Mouse (Mus musculus): ENCODE results near the gene Sema5a. TPM values are rescaled to one million over a fixed set of nuclear protein-coding genes. Genes with fewer than 3 reads are reported as not detected.
A peak's percentile ranks its signal among the peaks of the same experiment; 100 is the strongest.

Sema5a gene
- polyA plus RNA-seq, 1 experiment from 2014 or later, result 3.5 TPM

- no peaks in the 10 kb centered on the region for H3K27me3 ChIP-seq (ENCODE audit: control insufficient read depth, insufficient read depth, low read length)
- no peaks in the 10 kb centered on the region for H3K4me1 ChIP-seq (ENCODE audit: control insufficient read depth, insufficient read depth, low read length)
- H3K4me3 ChIP-seq (ENCODE audit: low read depth, low read length), result no peak overlapping the region
- DNase-seq (ENCODE audit: low spot score, missing footprints), result no peak
- no peaks in the 10 kb centered on the region for H3K36me3 ChIP-seq (ENCODE audit: control insufficient read depth, insufficient read depth, low read length)
- WGBS, result 91% methylated on average over 6 of the region's 6 CpGs
- no peaks in the 10 kb centered on the region for H3K9me3 ChIP-seq (ENCODE audit: control insufficient read depth, low read length)
- H3K27ac ChIP-seq (ENCODE audit: low read depth, low read length), result no peak overlapping the region
- ATAC-seq (ENCODE audit: low FRiP score), result no peak
- no peak overlapping the region for H3K4me2 ChIP-seq
- no peak overlapping the region for H3K9ac ChIP-seq (ENCODE audit: low read length)
Measured at GRCm38 (mm10) chr15:32613718-32614117, 369.1 kb downstream of the Sema5a start.

- ATAC-seq (ENCODE audit: low FRiP score), result no peak
- H3K4me1 ChIP-seq (ENCODE audit: control insufficient read depth, insufficient read depth, low read length), result no peaks in the 10 kb centered on the region
- no peak for DNase-seq (ENCODE audit: low spot score, missing footprints)
- no peaks in the 10 kb centered on the region for H3K36me3 ChIP-seq (ENCODE audit: control insufficient read depth, insufficient read depth, low read length)
- H3K4me2 ChIP-seq, result no peak overlapping the region
- no peak overlapping the region for H3K9ac ChIP-seq (ENCODE audit: low read length)
- no peak overlapping the region for H3K27ac ChIP-seq (ENCODE audit: low read depth, low read length)
- 89% methylated on average over 5 of the region's 5 CpGs for WGBS
- H3K4me3 ChIP-seq (ENCODE audit: low read depth, low read length), result no peak overlapping the region
- no peaks in the 10 kb centered on the region for H3K27me3 ChIP-seq (ENCODE audit: control insufficient read depth, insufficient read depth, low read length)
- no peaks in the 10 kb centered on the region for H3K9me3 ChIP-seq (ENCODE audit: control insufficient read depth, low read length)
Measured at GRCm38 (mm10) chr15:32615773-32616172, 371.2 kb downstream of the Sema5a start.

GRCm38 (mm10) chr15:32619199-32619598 lies 374.6 kb downstream of the Sema5a start:
- Histone ChIP-seq H3K9ac (ENCODE audit: low read length) (no peak overlapping the region), H3K27me3 (ENCODE audit: control insufficient read depth, insufficient read depth, low read length) (no peaks in the 10 kb centered on the region), H3K4me2 (no peak overlapping the region), H3K4me3 (ENCODE audit: low read depth, low read length) (no peak overlapping the region), H3K27ac (ENCODE audit: low read depth, low read length) (no peak overlapping the region), H3K9me3 (ENCODE audit: control insufficient read depth, low read length) (no peaks in the 10 kb centered on the region), H3K36me3 (ENCODE audit: control insufficient read depth, insufficient read depth, low read length) (no peaks in the 10 kb centered on the region), H3K4me1 (ENCODE audit: control insufficient read depth, insufficient read depth, low read length) (peaks cover 3% of the 10 kb centered on the region; the same call in 1 of the 2 replicates)
- ATAC-seq (ENCODE audit: low FRiP score), result no peak
- peak; percentile 70 for DNase-seq (ENCODE audit: low spot score, missing footprints)
- WGBS, result 60% methylated on average over 2 of the region's 2 CpGs

GRCm38 (mm10) chr15:32623037-32623739 lies 378.6 kb downstream of the Sema5a start:
- H3K9ac ChIP-seq (ENCODE audit: low read length), result no peak overlapping the region
- no peak for DNase-seq (ENCODE audit: low spot score, missing footprints)
- ATAC-seq (ENCODE audit: low FRiP score), result no peak
- H3K9me3 ChIP-seq (ENCODE audit: control insufficient read depth, low read length), result no peaks in the 10 kb centered on the region
- 80% methylated on average over 12 of the region's 12 CpGs for WGBS
- no peak overlapping the region for H3K27ac ChIP-seq (ENCODE audit: low read depth, low read length)
- H3K4me2 ChIP-seq, result no peak overlapping the region
- H3K4me3 ChIP-seq (ENCODE audit: low read depth, low read length), result no peak overlapping the region
- peaks cover 3% of the 10 kb centered on the region; the same call in 1 of the 2 replicates for H3K4me1 ChIP-seq (ENCODE audit: control insufficient read depth, insufficient read depth, low read length)
- no peaks in the 10 kb centered on the region for H3K27me3 ChIP-seq (ENCODE audit: control insufficient read depth, insufficient read depth, low read length)
- no peaks in the 10 kb centered on the region for H3K36me3 ChIP-seq (ENCODE audit: control insufficient read depth, insufficient read depth, low read length)

GRCm38 (mm10) chr15:32624106-32624505 lies 379.5 kb downstream of the Sema5a start:
- no peak for DNase-seq (ENCODE audit: low spot score, missing footprints)
- no peaks in the 10 kb centered on the region for H3K36me3 ChIP-seq (ENCODE audit: control insufficient read depth, insufficient read depth, low read length)
- ATAC-seq (ENCODE audit: low FRiP score), result 0 out of 2 replicates have a peak, but pooled peaks have one; percentile 42
- no peak overlapping the region for H3K4me3 ChIP-seq (ENCODE audit: low read depth, low read length)
- no peak overlapping the region for H3K4me2 ChIP-seq
- no peak overlapping the region for H3K27ac ChIP-seq (ENCODE audit: low read depth, low read length)
- H3K9me3 ChIP-seq (ENCODE audit: control insufficient read depth, low read length), result no peaks in the 10 kb centered on the region
- H3K27me3 ChIP-seq (ENCODE audit: control insufficient read depth, insufficient read depth, low read length), result no peaks in the 10 kb centered on the region
- H3K9ac ChIP-seq (ENCODE audit: low read length), result no peak overlapping the region
- peaks cover 3% of the 10 kb centered on the region; the same call in 1 of the 2 replicates for H3K4me1 ChIP-seq (ENCODE audit: control insufficient read depth, insufficient read depth, low read length)
- 50% methylated on average over 4 of the region's 4 CpGs for WGBS

- Histone ChIP-seq H3K36me3 (ENCODE audit: control insufficient read depth, insufficient read depth, low read length) (no peaks in the 10 kb centered on the region), H3K4me1 (ENCODE audit: control insufficient read depth, insufficient read depth, low read length) (peaks cover 3% of the 10 kb centered on the region; the same call in 1 of the 2 replicates), H3K4me3 (ENCODE audit: low read depth, low read length) (no peak overlapping the region), H3K27ac (ENCODE audit: low read depth, low read length) (no peak overlapping the region), H3K27me3 (ENCODE audit: control insufficient read depth, insufficient read depth, low read length) (no peaks in the 10 kb centered on the region), H3K9me3 (ENCODE audit: control insufficient read depth, low read length) (no peaks in the 10 kb centered on the region), H3K4me2 (no peak overlapping the region), H3K9ac (ENCODE audit: low read length) (no peak overlapping the region)
- ATAC-seq (ENCODE audit: low FRiP score) (no peak), DNase-seq (ENCODE audit: low spot score, missing footprints) (no peak)
- WGBS, result 89% methylated on average over 2 of the region's 2 CpGs
Measured at GRCm38 (mm10) chr15:32626031-32626430, 381.4 kb downstream of the Sema5a start.

DNA sequence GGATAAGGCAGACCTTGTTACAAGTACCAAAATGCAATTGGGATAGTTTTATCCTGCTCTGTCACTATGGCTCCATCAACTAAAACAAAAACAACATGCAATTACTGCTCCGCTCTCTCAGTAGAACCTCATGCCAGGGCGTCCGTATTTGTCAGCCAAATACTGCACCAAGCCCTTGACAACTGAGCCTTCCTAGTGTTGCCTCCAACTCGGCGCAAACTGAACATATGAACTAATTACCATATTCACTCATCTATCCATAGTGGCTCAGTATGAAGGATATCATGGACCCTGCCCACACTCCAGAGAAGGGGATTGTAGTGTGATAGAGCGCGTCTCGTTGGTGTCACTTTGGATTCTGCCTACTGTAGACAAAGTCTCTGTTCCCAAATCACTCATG lies 389.1 kb downstream of the Sema5a start:
- Histone ChIP-seq H3K27me3 (ENCODE audit: control insufficient read depth, insufficient read depth, low read length) (no peaks in the 10 kb centered on the region), H3K4me2 (no peak overlapping the region), H3K36me3 (ENCODE audit: control insufficient read depth, insufficient read depth, low read length) (no peaks in the 10 kb centered on the region), H3K9me3 (ENCODE audit: control insufficient read depth, low read length) (no peaks in the 10 kb centered on the region), H3K4me3 (ENCODE audit: low read depth, low read length) (no peak overlapping the region), H3K4me1 (ENCODE audit: control insufficient read depth, insufficient read depth, low read length) (no peaks in the 10 kb centered on the region), H3K9ac (ENCODE audit: low read length) (no peak overlapping the region), H3K27ac (ENCODE audit: low read depth, low read length) (no peak overlapping the region)
- 95% methylated on average over 8 of the region's 8 CpGs for WGBS
- ATAC-seq (ENCODE audit: low FRiP score) (no peak), DNase-seq (ENCODE audit: low spot score, missing footprints) (no peak)

- DNase-seq (ENCODE audit: low spot score, missing footprints) (no peak), ATAC-seq (ENCODE audit: low FRiP score) (no peak)
- 91% methylated on average over 3 of the region's 3 CpGs for WGBS
- Histone ChIP-seq H3K4me1 (ENCODE audit: control insufficient read depth, insufficient read depth, low read length) (no peaks in the 10 kb centered on the region), H3K27ac (ENCODE audit: low read depth, low read length) (no peak overlapping the region), H3K4me2 (no peak overlapping the region), H3K36me3 (ENCODE audit: control insufficient read depth, insufficient read depth, low read length) (no peaks in the 10 kb centered on the region), H3K9ac (ENCODE audit: low read length) (no peak overlapping the region), H3K9me3 (ENCODE audit: control insufficient read depth, low read length) (no peaks in the 10 kb centered on the region), H3K4me3 (ENCODE audit: low read depth, low read length) (no peak overlapping the region), H3K27me3 (ENCODE audit: control insufficient read depth, insufficient read depth, low read length) (no peaks in the 10 kb centered on the region)
Measured at GRCm38 (mm10) chr15:32637879-32638278, 393.3 kb downstream of the Sema5a start.

GRCm38 (mm10) chr15:32647061-32647687 lies 402.6 kb downstream of the Sema5a start:
- H3K4me2 ChIP-seq, result no peak overlapping the region
- H3K9ac ChIP-seq (ENCODE audit: low read length), result no peak overlapping the region
- DNase-seq (ENCODE audit: low spot score, missing footprints), result no peak
- ATAC-seq (ENCODE audit: low FRiP score), result no peak
- no peaks in the 10 kb centered on the region for H3K4me1 ChIP-seq (ENCODE audit: control insufficient read depth, insufficient read depth, low read length)
- H3K4me3 ChIP-seq (ENCODE audit: low read depth, low read length), result no peak overlapping the region
- 84% methylated on average over 1 of the region's 1 CpGs for WGBS
- no peaks in the 10 kb centered on the region for H3K36me3 ChIP-seq (ENCODE audit: control insufficient read depth, insufficient read depth, low read length)
- no peak overlapping the region for H3K27ac ChIP-seq (ENCODE audit: low read depth, low read length)
- no peaks in the 10 kb centered on the region for H3K27me3 ChIP-seq (ENCODE audit: control insufficient read depth, insufficient read depth, low read length)
- no peaks in the 10 kb centered on the region for H3K9me3 ChIP-seq (ENCODE audit: control insufficient read depth, low read length)
